Mouse (Mus musculus) embryonic facial prominence, embryonic 11.5 days (tissue): ENCODE data around the gene Mars. TPM values are rescaled to one million over a fixed set of nuclear protein-coding genes. Genes with fewer than 3 reads are reported as not detected.

Source experiments
- ATAC-seq: fragments of 200-750 bp; cut with Nextera tagmentation; replicated peaks from 2 replicates; pipeline ENCODE4 v1.8.0; 2017; ENCODE audit warnings: low read depth; ENCODE audit not compliant: insufficient number of reproducible peaks, low FRiP score, low TSS enrichment
- DNase-seq: peaks from one replicate; pipeline ENCODE4 v3.0.0-alpha.2; 2015; ENCODE audit warnings: low spot score
- H3K27ac ChIP-seq: fragments of 300-500 bp; sonication (generic); replicated peaks from 2 replicates; pipeline ENCODE4 v1.5.1; 2014; ENCODE audit warnings: mild to moderate bottlenecking, low read depth, low read length, control low read depth
- H3K27me3 ChIP-seq: fragments of 300-500 bp; sonication (generic); 2 replicates; pipeline ENCODE4 v1.6.1; 2014; ENCODE audit warnings: mild to moderate bottlenecking, low read length, moderate library complexity, mixed read lengths; ENCODE audit not compliant: control insufficient read depth, insufficient read depth
- H3K36me3 ChIP-seq: fragments of 300-500 bp; sonication (generic); replicated peaks from 2 replicates; pipeline ENCODE4 v1.6.1; 2014; ENCODE audit warnings: low read depth, mild to moderate bottlenecking, low read length, moderate library complexity, mixed read lengths; ENCODE audit not compliant: control insufficient read depth, insufficient read depth
- H3K4me1 ChIP-seq: fragments of 300-500 bp; sonication (generic); 2 replicates; pipeline ENCODE4 v1.6.1; 2014; ENCODE audit warnings: low read length, mixed read lengths; ENCODE audit not compliant: control insufficient read depth, insufficient read depth
- H3K4me2 ChIP-seq: fragments of 300-500 bp; sonication (generic); 2 replicates; pipeline ENCODE4 v1.6.1; 2014; ENCODE audit warnings: low read depth, mild to moderate bottlenecking, control low read depth, low read length, moderate library complexity
- H3K4me3 ChIP-seq: fragments of 300-500 bp; sonication (generic); 2 replicates; pipeline ENCODE4 v1.5.1; 2014; ENCODE audit warnings: low read depth, low read length, control low read depth
- H3K9ac ChIP-seq: fragments of 300-500 bp; sonication (generic); replicated peaks from 2 replicates; pipeline ENCODE4 v1.6.1; 2014; ENCODE audit warnings: mild to moderate bottlenecking, control low read depth, low read length
- H3K9me3 ChIP-seq: fragments of 300-500 bp; sonication (generic); replicated peaks from 2 replicates; pipeline ENCODE4 v1.6.1; 2016; ENCODE audit warnings: mild to moderate bottlenecking, low read length, inconsistent platforms, mixed read lengths; ENCODE audit not compliant: control insufficient read depth
- WGBS: fragments of 180-500 bp; shearing (Covaris S2); extraction: QIAGEN DNeasy Blood & Tissue Kit; methylation state at CpG from one replicate; pipeline ENCODE4 v1.1.7; 2014; 5-methylcytosine and 5-hydroxymethylcytosine counted together
- polyA plus RNA-seq: library from polyadenylated mRNA; unstranded; fragments of >200 nt; fragmentation: Nextera tagmentation; extraction: Ambion mirVana; gene quantifications from 2 replicates; pipeline ENCODE4 v1.2.1, GENCODE M21; 2014

Mars gene
- 174 and 179 TPM in 2 replicates for polyA plus RNA-seq

GRCm38 (mm10) chr10:127311476-127312355 is at the start of gene Mars:
Gene Mars, minus strand, starts transcription at chr10:127311786.
- H3K27ac ChIP-seq = peak within 1 kb of the TSS; percentile 64

DNA sequence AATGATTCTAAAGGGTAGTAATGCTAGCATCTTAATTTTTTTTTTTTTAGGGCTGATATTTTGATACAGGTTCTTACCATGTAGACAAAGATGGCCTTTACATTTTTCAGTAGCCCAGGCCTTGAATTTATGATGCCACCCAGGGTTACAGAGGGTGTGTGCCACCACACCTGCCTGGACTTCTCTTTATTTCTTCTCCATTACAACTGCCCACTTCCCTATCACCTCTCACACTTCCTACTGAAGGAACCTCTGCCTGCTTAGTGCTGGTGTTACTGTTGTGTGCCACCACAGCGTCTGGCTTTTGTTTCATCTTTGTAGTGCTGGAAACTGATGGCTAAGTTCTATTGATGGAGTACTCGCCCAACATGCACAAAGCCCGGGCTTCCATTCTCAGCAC is 49.1 kb upstream of the Mars start:
- no peak overlapping the region for H3K9ac ChIP-seq
- ATAC-seq (no peak), DNase-seq (no peak)
- WGBS = 78% methylated on average over 3 of the region's 3 CpGs
- H3K36me3 ChIP-seq = no peaks in the 10 kb centered on the region
- no peaks in the 10 kb centered on the region for H3K9me3 ChIP-seq
- no peak overlapping the region for H3K4me2 ChIP-seq
- H3K27ac ChIP-seq = no peak overlapping the region
- H3K4me1 ChIP-seq = no peaks in the 10 kb centered on the region
- H3K27me3 ChIP-seq = no peaks in the 10 kb centered on the region
- H3K4me3 ChIP-seq = no peak overlapping the region

More at GRCm38 (mm10) chr10:127311476-127312355, at the start of gene Mars:
- DNase-seq (peak; percentile 98), ATAC-seq (peak; percentile 94)
- Histone ChIP-seq H3K9me3 (no peaks in the 10 kb centered on the region), H3K27me3 (no peaks in the 10 kb centered on the region), H3K4me2 (peak within 1 kb of the TSS; percentile 69), H3K4me3 (peak within 1 kb of the TSS; percentile 86), H3K4me1 (no peaks in the 10 kb centered on the region; the same call in 1 of the 2 replicates), H3K36me3 (peaks cover 9% of the 10 kb centered on the region), H3K9ac (peak within 1 kb of the TSS; percentile 74)
- WGBS = under 1% methylated on average over 65 of the region's 65 CpGs

DNA sequence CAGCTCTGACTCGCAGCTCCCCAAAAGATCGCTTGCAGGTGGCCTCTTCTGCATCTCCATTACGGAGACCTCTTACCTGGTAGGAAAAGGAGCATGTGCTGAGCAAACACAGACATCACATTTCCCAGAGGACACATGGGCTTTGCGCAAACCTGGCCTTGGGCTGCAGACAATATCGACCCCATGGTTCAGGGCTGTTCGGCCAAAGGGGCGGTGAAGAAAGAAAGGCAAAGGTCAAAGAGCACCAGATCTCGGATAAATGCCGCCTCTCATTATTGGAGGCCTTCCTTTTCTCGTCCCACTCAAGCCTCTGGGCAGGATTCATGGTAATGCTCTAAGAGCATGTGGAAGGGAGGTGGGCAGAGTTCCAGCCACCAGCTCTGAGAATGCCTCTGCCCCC is 43.8 kb upstream of the Mars start:
- no peak overlapping the region for H3K27ac ChIP-seq
- H3K4me3 ChIP-seq = no peak overlapping the region
- no peaks in the 10 kb centered on the region for H3K27me3 ChIP-seq
- WGBS = 43% methylated on average over 10 of the region's 10 CpGs
- no peaks in the 10 kb centered on the region for H3K36me3 ChIP-seq
- H3K4me1 ChIP-seq = no peaks in the 10 kb centered on the region
- no peak for ATAC-seq
- H3K9me3 ChIP-seq = no peaks in the 10 kb centered on the region
- no peak overlapping the region for H3K9ac ChIP-seq
- no peak overlapping the region for H3K4me2 ChIP-seq
- DNase-seq = no peak

GRCm38 (mm10) chr10:127353909-127354895 is 42.6 kb upstream of the Mars start, which contains the start of gene Inhbe:
Gene Inhbe, minus strand, starts transcription at chr10:127354411.
- ATAC-seq (no peak), DNase-seq (no peak)
- Histone ChIP-seq H3K4me2 (no peak within 1 kb of the TSS), H3K9me3 (no peaks in the 10 kb centered on the region), H3K36me3 (no peaks in the 10 kb centered on the region), H3K9ac (no peak within 1 kb of the TSS), H3K4me3 (no peak within 1 kb of the TSS), H3K27me3 (no peaks in the 10 kb centered on the region), H3K27ac (no peak within 1 kb of the TSS), H3K4me1 (no peaks in the 10 kb centered on the region)
- 83% methylated on average over 18 of the region's 18 CpGs for WGBS

DNA sequence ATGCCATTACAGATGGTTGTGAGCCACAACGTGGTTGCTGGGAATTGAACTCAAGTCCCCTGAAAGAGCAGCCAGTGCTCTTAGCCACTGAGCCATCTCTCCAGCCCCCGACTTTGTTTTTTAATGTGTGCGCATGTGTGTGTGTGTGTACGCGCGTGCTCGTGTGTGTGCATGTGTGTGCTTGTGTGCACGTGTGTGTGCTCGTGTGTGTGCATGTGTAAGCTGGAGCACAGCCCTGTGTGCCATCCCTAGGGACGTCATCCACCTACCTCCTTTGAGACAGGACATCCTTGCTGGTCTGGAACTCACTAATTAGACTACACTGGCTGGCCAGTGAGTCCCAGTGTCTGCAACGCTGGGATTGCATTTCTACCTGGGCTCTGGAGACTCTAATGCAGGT is 41.2 kb upstream of the Mars start:
- ATAC-seq (no peak), DNase-seq (no peak)
- Histone ChIP-seq H3K4me3 (no peak overlapping the region), H3K4me1 (no peaks in the 10 kb centered on the region), H3K9ac (no peak overlapping the region), H3K4me2 (no peak overlapping the region), H3K27me3 (no peaks in the 10 kb centered on the region), H3K9me3 (no peaks in the 10 kb centered on the region), H3K36me3 (no peaks in the 10 kb centered on the region), H3K27ac (no peak overlapping the region)
- WGBS = 90% methylated on average over 11 of the region's 11 CpGs

- ATAC-seq = no peak
- no peaks in the 10 kb centered on the region for H3K4me1 ChIP-seq
These were observed 40.6 kb upstream of the Mars start for GRCm38 (mm10) chr10:127352187-127352586.

GRCm38 (mm10) chr10:127351719-127352118 is 40.1 kb upstream of the Mars start:
- Histone ChIP-seq H3K36me3 (no peaks in the 10 kb centered on the region), H3K27ac (no peak overlapping the region), H3K4me1 (no peaks in the 10 kb centered on the region), H3K4me3 (no peak overlapping the region), H3K9ac (no peak overlapping the region), H3K9me3 (no peaks in the 10 kb centered on the region), H3K4me2 (no peak overlapping the region), H3K27me3 (no peaks in the 10 kb centered on the region)
- DNase-seq = no peak
- WGBS = 66% methylated on average over 8 of the region's 8 CpGs
- ATAC-seq = no peak

More at GRCm38 (mm10) chr10:127352187-127352586, 40.6 kb upstream of the Mars start:
- no peak for DNase-seq
- Histone ChIP-seq H3K9me3 (no peaks in the 10 kb centered on the region), H3K4me3 (no peak overlapping the region), H3K36me3 (no peaks in the 10 kb centered on the region), H3K27ac (no peak overlapping the region), H3K4me2 (no peak overlapping the region), H3K27me3 (no peaks in the 10 kb centered on the region), H3K9ac (no peak overlapping the region)
- 86% methylated on average over 9 of the region's 9 CpGs for WGBS
